Mouse (Mus musculus) MEL (cell line): ENCODE results near the gene Kcnj4. TPM values are rescaled to one million over a fixed set of nuclear protein-coding genes. Genes with fewer than 3 reads are reported as not detected.
A peak's percentile ranks its signal among the peaks of the same experiment; 100 is the strongest.

Source experiments
- DNase-seq: peaks from one replicate; pipeline ENCODE4 v3.0.0; 2011; ENCODE audit warnings: low read depth, low spot score
- H3K27ac ChIP-seq: 2 replicates; pipeline ENCODE4 v1.5.1; 2012; ENCODE audit warnings: low read depth, mild to moderate bottlenecking, control low read depth, low read length, moderate library complexity; ENCODE audit not compliant: control insufficient read depth
- H3K27me3 ChIP-seq, 2 experiments: fragments of 150-350 bp in 1 of 2; sonication (generic) in 1 of 2; 2 replicates each; pipeline ENCODE4 v1.6.1; 2012; ENCODE audit warnings: low read length in 2 of 2, mild to moderate bottlenecking in 2 of 2, improper control_type of control experiment in 1 of 2, moderate library complexity in 1 of 2; ENCODE audit not compliant: insufficient read depth in 2 of 2, control insufficient read depth in 1 of 2
- H3K36me3 ChIP-seq, 2 experiments: 2 replicates each; pipeline ENCODE4 v1.6.1; 2012 to 2014; ENCODE audit warnings: low read length in 2 of 2, improper control_type of control experiment in 1 of 2, inconsistent platforms in 1 of 2, mild to moderate bottlenecking in 1 of 2; ENCODE audit not compliant: insufficient read depth in 2 of 2, control insufficient read depth in 1 of 2
- H3K4me1 ChIP-seq, 2 experiments: fragments of 150-350 bp in 1 of 2; sonication (generic) in 1 of 2; 2 replicates each; pipeline ENCODE4 v1.6.1; 2012; ENCODE audit warnings: low read length in 2 of 2, improper control_type of control experiment in 1 of 2, mild to moderate bottlenecking in 1 of 2; ENCODE audit not compliant: insufficient read depth in 2 of 2, control insufficient read depth in 1 of 2
- H3K4me3 ChIP-seq, 2 experiments: fragments of 150-350 bp in 1 of 2; sonication (generic) in 1 of 2; 2 replicates each; pipeline ENCODE4 v1.5.1; 2012; ENCODE audit warnings: low read depth in 2 of 2, low read length in 2 of 2, mild to moderate bottlenecking in 2 of 2, moderate library complexity in 2 of 2, control low read depth in 1 of 2, improper control_type of control experiment in 1 of 2; ENCODE audit not compliant: control insufficient read depth in 1 of 2, insufficient read depth in 1 of 2
- H3K79me2 ChIP-seq: 2 replicates; pipeline ENCODE4 v1.6.1; 2012; ENCODE audit warnings: mild to moderate bottlenecking, low read length, moderate library complexity; ENCODE audit not compliant: control insufficient read depth, poor library complexity, insufficient read depth
- H3K9ac ChIP-seq: 2 replicates; pipeline ENCODE4 v1.6.1; 2012; ENCODE audit warnings: low read depth, mild to moderate bottlenecking, control low read depth, low read length, moderate library complexity; ENCODE audit not compliant: control insufficient read depth, poor library complexity, severe bottlenecking
- H3K9me3 ChIP-seq: fragments of 150-350 bp; sonication (generic); replicated peaks from 2 replicates; pipeline ENCODE4 v1.6.1; 2012; ENCODE audit warnings: mild to moderate bottlenecking, low read length, improper control_type of control experiment, moderate library complexity; ENCODE audit not compliant: insufficient read depth
- BHLHE40 ChIP-seq: IDR thresholded peaks from 2 replicates; pipeline ENCODE4 v1.6.1; 2012; ENCODE audit warnings: low read depth, mild to moderate bottlenecking, inconsistent platforms, low read length, improper control_type of control experiment, borderline replicate concordance
- CHD1 ChIP-seq: IDR thresholded peaks from 2 replicates; pipeline ENCODE4 v1.6.1; 2012; ENCODE audit warnings: low read depth, mild to moderate bottlenecking, inconsistent platforms, low read length, improper control_type of control experiment
- CTCF ChIP-seq, 3 experiments: IDR thresholded peaks in 2 of 3; conservative IDR thresholded peaks in 1 of 3; 2 replicates each; pipeline ENCODE4 v1.5.1; 2011 to 2012; ENCODE audit warnings: low read length in 3 of 3, low read depth in 2 of 3, mild to moderate bottlenecking in 2 of 3, improper control_type of control experiment in 1 of 3, inconsistent platforms in 1 of 3, mixed read lengths in 1 of 3, moderate library complexity in 1 of 3; ENCODE audit not compliant: control insufficient read depth in 1 of 3, insufficient read depth in 1 of 3, poor library complexity in 1 of 3, severe bottlenecking in 1 of 3
- EP300 ChIP-seq, 2 experiments: IDR thresholded peaks; 2 replicates each; pipeline ENCODE4 v1.6.1; 2011; ENCODE audit warnings: improper control_type of control experiment in 2 of 2, low read length in 2 of 2, low read depth in 1 of 2, mild to moderate bottlenecking in 1 of 2
- HCFC1 ChIP-seq: IDR thresholded peaks from 2 replicates; pipeline ENCODE4 v1.6.1; 2012; ENCODE audit warnings: low read depth, mild to moderate bottlenecking, inconsistent platforms, low read length, improper control_type of control experiment, moderate library complexity
- JUND ChIP-seq: IDR thresholded peaks from 2 replicates; pipeline ENCODE4 v1.6.1; 2011; ENCODE audit warnings: low read depth, mild to moderate bottlenecking, improper control_type of control experiment, low read length
- KAT2A ChIP-seq: conservative IDR thresholded peaks from 2 replicates; pipeline ENCODE4 v1.6.1; 2012; ENCODE audit warnings: low read depth, low read length, improper control_type of control experiment, inconsistent platforms
- MAZ ChIP-seq: IDR thresholded peaks from 2 replicates; pipeline ENCODE4 v1.6.1; 2012; ENCODE audit warnings: low read depth, mild to moderate bottlenecking, inconsistent platforms, low read length, improper control_type of control experiment
- MEF2A ChIP-seq: IDR thresholded peaks from 2 replicates; pipeline ENCODE4 v1.6.1; 2014; ENCODE audit warnings: low read depth, mild to moderate bottlenecking, inconsistent platforms, low read length, improper control_type of control experiment; ENCODE audit not compliant: poor library complexity, insufficient replicate concordance, severe bottlenecking; ENCODE audit errors: extremely low read depth
- MXI1 ChIP-seq: IDR thresholded peaks from 2 replicates; pipeline ENCODE4 v1.6.1; 2011; ENCODE audit warnings: mild to moderate bottlenecking, low read depth, low read length, improper control_type of control experiment
- MYB ChIP-seq: IDR thresholded peaks from 2 replicates; pipeline ENCODE4 v1.6.1; 2011; ENCODE audit warnings: mild to moderate bottlenecking, low read depth, low read length, improper control_type of control experiment
- MYC ChIP-seq: IDR thresholded peaks from 2 replicates; pipeline ENCODE4 v1.6.1; 2011; ENCODE audit warnings: low read depth, mild to moderate bottlenecking, low read length, improper control_type of control experiment, moderate library complexity
- NELFE ChIP-seq: IDR thresholded peaks from 2 replicates; pipeline ENCODE4 v1.6.1; 2011; ENCODE audit warnings: low read depth, low read length, improper control_type of control experiment
- NRF1 ChIP-seq: IDR thresholded peaks from 2 replicates; pipeline ENCODE4 v1.6.1; 2014; ENCODE audit warnings: low read depth, mild to moderate bottlenecking, inconsistent platforms, low read length, improper control_type of control experiment, moderate library complexity; ENCODE audit not compliant: poor library complexity, insufficient read depth, severe bottlenecking
- POLR2A ChIP-seq, 2 experiments: IDR thresholded peaks; 2 replicates each; pipeline ENCODE4 v1.6.1; 2011 to 2012; ENCODE audit warnings: low read length in 2 of 2, mild to moderate bottlenecking in 2 of 2, control low read depth in 1 of 2, improper control_type of control experiment in 1 of 2, low read depth in 1 of 2, moderate library complexity in 1 of 2; ENCODE audit not compliant: control insufficient read depth in 1 of 2, insufficient read depth in 1 of 2, poor library complexity in 1 of 2
- POLR2AphosphoS2 ChIP-seq: IDR thresholded peaks from 2 replicates; pipeline ENCODE4 v1.6.1; 2011; ENCODE audit warnings: low read length, improper control_type of control experiment
- RCOR1 ChIP-seq: IDR thresholded peaks from 2 replicates; pipeline ENCODE4 v1.6.1; 2012; ENCODE audit warnings: low read depth, mild to moderate bottlenecking, inconsistent platforms, low read length, improper control_type of control experiment
- SIN3A ChIP-seq: IDR thresholded peaks from 2 replicates; pipeline ENCODE4 v1.6.1; 2012; ENCODE audit warnings: low read length, improper control_type of control experiment, inconsistent platforms
- SMC3 ChIP-seq: IDR thresholded peaks from 2 replicates; pipeline ENCODE4 v1.6.1; 2011; ENCODE audit warnings: low read depth, low read length, improper control_type of control experiment
- TAL1 ChIP-seq: IDR thresholded peaks from 2 replicates; pipeline ENCODE4 v1.6.1; 2012; ENCODE audit warnings: mild to moderate bottlenecking, inconsistent platforms, low read length, moderate library complexity, mixed read lengths
- TBP ChIP-seq: IDR thresholded peaks from 2 replicates; pipeline ENCODE4 v1.8.0; 2011; ENCODE audit warnings: low read depth, low read length, improper control_type of control experiment
- TCF12 ChIP-seq: IDR thresholded peaks from 2 replicates; pipeline ENCODE4 v1.6.1; 2014; ENCODE audit warnings: low read depth, mild to moderate bottlenecking, inconsistent platforms, low read length, improper control_type of control experiment, moderate library complexity
- UBTF ChIP-seq: IDR thresholded peaks from 2 replicates; pipeline ENCODE4 v1.6.1; 2012; ENCODE audit warnings: low read depth, mild to moderate bottlenecking, inconsistent platforms, low read length, improper control_type of control experiment, moderate library complexity, borderline replicate concordance; ENCODE audit not compliant: insufficient read depth
- USF1 ChIP-seq: IDR thresholded peaks from 2 replicates; pipeline ENCODE4 v1.6.1; 2014; ENCODE audit warnings: low read depth, mild to moderate bottlenecking, inconsistent platforms, low read length, improper control_type of control experiment, moderate library complexity
- USF2 ChIP-seq, 2 experiments: IDR thresholded peaks; 2 replicates each; pipeline ENCODE4 v1.6.1; 2011 to 2012; ENCODE audit warnings: improper control_type of control experiment in 2 of 2, low read length in 2 of 2, borderline replicate concordance in 1 of 2, inconsistent platforms in 1 of 2, low read depth in 1 of 2, mild to moderate bottlenecking in 1 of 2; ENCODE audit not compliant: insufficient read depth in 1 of 2
- ZC3H11A ChIP-seq: IDR thresholded peaks from 2 replicates; pipeline ENCODE4 v1.6.1; 2012; ENCODE audit warnings: low read depth, mild to moderate bottlenecking, inconsistent platforms, low read length, improper control_type of control experiment
- ZKSCAN1 ChIP-seq: IDR thresholded peaks from 2 replicates; pipeline ENCODE4 v1.6.1; 2012; ENCODE audit warnings: low read depth, mild to moderate bottlenecking, inconsistent platforms, low read length, improper control_type of control experiment, moderate library complexity
- ZMIZ1 ChIP-seq: IDR thresholded peaks from 2 replicates; pipeline ENCODE4 v1.6.1; 2012; ENCODE audit warnings: low read depth, mild to moderate bottlenecking, inconsistent platforms, low read length, improper control_type of control experiment, moderate library complexity
- ZNF384 ChIP-seq: IDR thresholded peaks from 2 replicates; pipeline ENCODE4 v1.6.1; 2012; ENCODE audit warnings: low read depth, mild to moderate bottlenecking, inconsistent platforms, low read length, improper control_type of control experiment
- polyA plus RNA-seq, 2 experiments: library from polyadenylated mRNA; stranded (reverse) in 1 of 2; unstranded in 1 of 2; fragments of >175 nt in 1 of 2; fragments of >200 nt in 1 of 2; gene quantifications; 2 replicates each; pipeline versions ENCODE4 v1.2.1 to v1.2.4; 2012; ENCODE audit warnings: low replicate concordance in 2 of 2, low read depth in 1 of 2; ENCODE audit not compliant: insufficient read length in 2 of 2, insufficient read depth in 1 of 2, missing spikeins in 1 of 2
- total RNA-seq: library from RNA; depleted of rRNA; stranded (reverse); fragments of 300-350 nt; gene quantifications from 2 replicates; pipeline ENCODE4 v1.2.3, GENCODE M21; 2012

The Kcnj4 gene
- total and polyA plus RNA-seq, 3 experiments = 0.07 TPM; not detected in 2

- DNase-seq = no peak
- H3K9me3 ChIP-seq = no peaks in the 10 kb centered on the region
- H3K4me1 ChIP-seq = peaks cover 0 to 23% of the 10 kb centered on the region in 2 experiments; a peak in 3 of 4 replicates
- H3K4me3 ChIP-seq = no peak overlapping the region
- peaks cover 0 to 9% of the 10 kb centered on the region in 2 experiments; a peak in 2 of 4 replicates for H3K36me3 ChIP-seq
- no peak overlapping the region for H3K27ac ChIP-seq
- H3K27me3 ChIP-seq = no peaks in the 10 kb centered on the region
- TF ChIP-seq UBTF (no peak), MAZ (no peak), TBP (no peak), USF2 (IDR thresholded peaks at IDR 0.05; ENCODE audit: borderline replicate concordance in 1 of 2, insufficient read depth in 1 of 2, low read depth in 1 of 2, low read length in 2 of 2) (no peak), JUND (no peak), TCF12 (no peak), MEF2A (no peak), POLR2AphosphoS2 (no peak), MXI1 (no peak), MYB (no peak), SMC3 (no peak), TAL1 (no peak), SIN3A (no peak), ZMIZ1 (no peak), KAT2A (no peak), ZKSCAN1 (no peak)
- H3K9ac ChIP-seq = no peak overlapping the region
- no peaks in the 10 kb centered on the region for H3K79me2 ChIP-seq
Measured at GRCm38 (mm10) chr15:79517710-79518109, 12.7 kb upstream of the Kcnj4 start.

- no peaks in the 10 kb centered on the region for H3K79me2 ChIP-seq
- peaks cover 0 to 9% of the 10 kb centered on the region in 2 experiments; a peak in 2 of 4 replicates for H3K36me3 ChIP-seq
- no peak within 1 kb of the TSS for H3K27ac ChIP-seq
- H3K4me3 ChIP-seq = peak within 1 kb of the TSS; percentile 64 to 98
- H3K4me1 ChIP-seq = peaks cover 0 to 23% of the 10 kb centered on the region in 2 experiments; a peak in 3 of 4 replicates
- peak; percentile 83 for DNase-seq
- H3K9me3 ChIP-seq = no peaks in the 10 kb centered on the region
- H3K9ac ChIP-seq = peak within 1 kb of the TSS; percentile 72
- no peaks in the 10 kb centered on the region for H3K27me3 ChIP-seq
- TF ChIP-seq TBP = no peak
- TF ChIP-seq TAL1 = no peak
- no peak for TF ChIP-seq BHLHE40
- peak; percentile 15; the same call in 1 of the 2 replicates for TF ChIP-seq TCF12
- no peak for TF ChIP-seq CHD1
- no peak for TF ChIP-seq MEF2A
- TF ChIP-seq EP300 (IDR thresholded peaks at IDR 0.05; ENCODE audit: low read depth in 1 of 2, low read length in 2 of 2) = no peak
- TF ChIP-seq ZNF384 = no peak
- no peak for TF ChIP-seq RCOR1
- TF ChIP-seq NRF1 = peak; percentile 45; the same call in 1 of the 2 replicates
- no peak for TF ChIP-seq USF1
- TF ChIP-seq HCFC1 = no peak
- TF ChIP-seq POLR2A (IDR thresholded peaks at IDR 0.05; ENCODE audit: control insufficient read depth in 1 of 2, insufficient read depth in 1 of 2, low read depth in 1 of 2, low read length in 2 of 2, poor library complexity in 1 of 2) = peak; percentile 75 to 77; a peak in 2 of 4 replicates
- TF ChIP-seq NELFE = peak; percentile 68
- TF ChIP-seq USF2 (IDR thresholded peaks at IDR 0.05; ENCODE audit: borderline replicate concordance in 1 of 2, insufficient read depth in 1 of 2, low read depth in 1 of 2, low read length in 2 of 2) = no peak
- TF ChIP-seq MYC = no peak
- no peak for TF ChIP-seq ZC3H11A
- no peak for TF ChIP-seq CTCF (IDR thresholded peaks at IDR 0.05 in 2 of 3, conservative IDR thresholded peaks at IDR 0.05 in 1 of 3; ENCODE audit: control insufficient read depth in 1 of 3, insufficient read depth in 1 of 3, low read depth in 2 of 3, low read length in 3 of 3, poor library complexity in 1 of 3, severe bottlenecking in 1 of 3)
Measured at GRCm38 (mm10) chr15:79516171-79517096, 11.4 kb upstream of the Kcnj4 start, which contains the start of gene Kdelr3. Gene Kdelr3, plus strand, starts transcription at chr15:79516411.
